ENCODE assay signal across 7 mouse cellular contexts in genomic region chr8:11555720-11556591, GRCm38 (mm10). TPM values are rescaled to one million over a fixed set of nuclear protein-coding genes. Genes with fewer than 3 reads are reported as not detected.
DNase-seq lines count a peak whose midpoint lies in the region; ATAC-seq lines count a peak whose summit lies in the region.

No protein-coding gene starts in this region.

- H3K4me2 ChIP-seq in embryonic facial prominence, embryonic 12.5 days (replicated peaks): peak overlapping the region; percentile 64
- H3K4me2 ChIP-seq in limb, embryonic 11.5 days (ENCODE audit: low read depth, severe bottlenecking): peak overlapping the region; percentile 69
- H3K4me2 ChIP-seq in midbrain, embryonic 14.5 days (ENCODE audit: low read length): peak overlapping the region; percentile 67

- H3K36me3 ChIP-seq in embryonic facial prominence, embryonic 12.5 days: no peaks in the 10 kb centered on the region
- H3K36me3 ChIP-seq in limb, embryonic 11.5 days (ENCODE audit: control insufficient read depth, insufficient read depth, low read length): no peaks in the 10 kb centered on the region
- no peaks in the 10 kb centered on the region for H3K36me3 ChIP-seq in midbrain, embryonic 14.5 days (ENCODE audit: control insufficient read depth, insufficient read depth, low read length)

- H3K9me3 ChIP-seq in embryonic facial prominence, embryonic 12.5 days: no peaks in the 10 kb centered on the region
- no peaks in the 10 kb centered on the region for H3K9me3 ChIP-seq in limb, embryonic 11.5 days (ENCODE audit: control insufficient read depth, low read length)
- no peaks in the 10 kb centered on the region for H3K9me3 ChIP-seq in midbrain, embryonic 14.5 days (ENCODE audit: control insufficient read depth, low read length)

- H3K4me3 ChIP-seq in embryonic facial prominence, embryonic 12.5 days: peak overlapping the region; percentile 93
- H3K4me3 ChIP-seq in limb, embryonic 11.5 days (ENCODE audit: low read depth, low read length): peak overlapping the region; percentile 70
- peak overlapping the region; percentile 91 for H3K4me3 ChIP-seq in midbrain, embryonic 14.5 days (replicated peaks; ENCODE audit: low read depth, low read length)

- DNase-seq in adrenal gland, postnatal 25 days: peak; percentile 98
- DNase-seq in heart, adult 11 months: peak; percentile 100
- peak; percentile 97 for DNase-seq in kidney, adult 18-20 months
- peak; percentile 98 for DNase-seq in limb, embryonic 11.5 days (ENCODE audit: low spot score)
- DNase-seq in midbrain, embryonic 14.5 days: peak; percentile 100
- DNase-seq in spleen, adult 18-20 months: peak; percentile 94 to 98

- H3K4me1 ChIP-seq in embryonic facial prominence, embryonic 12.5 days: peaks cover 17% of the 10 kb centered on the region
- peaks cover 8% of the 10 kb centered on the region for H3K4me1 ChIP-seq in limb, embryonic 11.5 days (ENCODE audit: control insufficient read depth, insufficient read depth, low read length)
- H3K4me1 ChIP-seq in midbrain, embryonic 14.5 days (ENCODE audit: control insufficient read depth, insufficient read depth, low read length): peaks cover 18% of the 10 kb centered on the region

- 1% methylated on average over 94 of the region's 103 CpGs for WGBS in embryonic facial prominence, embryonic 12.5 days
- under 1% methylated on average over 103 of the region's 103 CpGs for WGBS in limb, embryonic 11.5 days
- WGBS in midbrain, embryonic 14.5 days: under 1% methylated on average over 101 of the region's 103 CpGs

- H3K27me3 ChIP-seq in embryonic facial prominence, embryonic 12.5 days: no peaks in the 10 kb centered on the region
- H3K27me3 ChIP-seq in limb, embryonic 11.5 days (ENCODE audit: control insufficient read depth, insufficient read depth, low read length): no peaks in the 10 kb centered on the region
- no peaks in the 10 kb centered on the region for H3K27me3 ChIP-seq in midbrain, embryonic 14.5 days (ENCODE audit: control insufficient read depth, insufficient read depth, low read length)

- peak; percentile 91 for ATAC-seq in embryonic facial prominence, embryonic 12.5 days (ENCODE audit: insufficient number of reproducible peaks, insufficient read depth, low FRiP score, low TSS enrichment)
- ATAC-seq in limb, embryonic 11.5 days (ENCODE audit: insufficient number of reproducible peaks, low FRiP score, low TSS enrichment, low read depth): peak; percentile 88
- peak; percentile 88 for ATAC-seq in midbrain, embryonic 14.5 days (ENCODE audit: low FRiP score, low TSS enrichment)

- H3K9ac ChIP-seq in embryonic facial prominence, embryonic 12.5 days: peak overlapping the region; percentile 96
- H3K9ac ChIP-seq in limb, embryonic 11.5 days (ENCODE audit: low read length): peak overlapping the region; percentile 97
- peak overlapping the region; percentile 93 for H3K9ac ChIP-seq in midbrain, embryonic 14.5 days (replicated peaks; ENCODE audit: low read length)

- H3K27ac ChIP-seq in embryonic facial prominence, embryonic 12.5 days: peak overlapping the region; percentile 99
- peak overlapping the region; percentile 95 for H3K27ac ChIP-seq in limb, embryonic 11.5 days (replicated peaks; ENCODE audit: low read depth, low read length)
- H3K27ac ChIP-seq in midbrain, embryonic 14.5 days (replicated peaks; ENCODE audit: low read depth, low read length): peak overlapping the region; percentile 100

RNA-seq across cellular contexts. Expression of gene Ing1, which starts 0.6 kb away (rescaled TPM):
- 37.9 and 47.1 TPM in 2 replicates for total RNA-seq in adrenal gland, postnatal 25 days (2021)
- 39.7 and 47.4 TPM in 2 replicates for polyA plus RNA-seq in embryonic facial prominence, embryonic 12.5 days (2016; fragmentation: Nextera tagmentation; extraction: Ambion mirVana)
- 53.7 and 55.9 TPM in 2 replicates for polyA plus RNA-seq in limb, embryonic 11.5 days (2014; fragmentation: Nextera tagmentation; extraction: Ambion mirVana)
- polyA plus RNA-seq in midbrain, embryonic 14.5 days (2014; fragmentation: Nextera tagmentation; extraction: Ambion mirVana): 44.2 and 44.7 TPM in 2 replicates

RNA-seq across cellular contexts. Expression of gene Cars2, which starts 5.4 kb away (rescaled TPM):
- total RNA-seq in adrenal gland, postnatal 25 days (2021): 35.5 and 44.8 TPM in 2 replicates
- 21.6 and 22.9 TPM in 2 replicates for polyA plus RNA-seq in embryonic facial prominence, embryonic 12.5 days (2016; fragmentation: Nextera tagmentation; extraction: Ambion mirVana)
- 16.9 and 17.8 TPM in 2 replicates for polyA plus RNA-seq in limb, embryonic 11.5 days (2014; fragmentation: Nextera tagmentation; extraction: Ambion mirVana)
- 22.8 and 25.5 TPM in 2 replicates for polyA plus RNA-seq in midbrain, embryonic 14.5 days (2014; fragmentation: Nextera tagmentation; extraction: Ambion mirVana)

RNA-seq across cellular contexts. Expression of gene Naxd, which starts 58.6 kb away (rescaled TPM):
- 75.0 and 77.5 TPM in 2 replicates for total RNA-seq in adrenal gland, postnatal 25 days (2021)
- polyA plus RNA-seq in embryonic facial prominence, embryonic 12.5 days (2016; fragmentation: Nextera tagmentation; extraction: Ambion mirVana): 113 and 114 TPM in 2 replicates
- polyA plus RNA-seq in limb, embryonic 11.5 days (2014; fragmentation: Nextera tagmentation; extraction: Ambion mirVana): 94.7 and 107 TPM in 2 replicates
- polyA plus RNA-seq in midbrain, embryonic 14.5 days (2014; fragmentation: Nextera tagmentation; extraction: Ambion mirVana): 130 and 150 TPM in 2 replicates

Comparison
In these comparisons a context has a peak if more than half of its experiments do, and no peak if none do; other contexts are left out.
1. Peak in every context shown above with its lines: DNase-seq, ATAC-seq, H3K4me3 ChIP-seq and H3K27ac ChIP-seq.